Mouse (Mus musculus) layer of hippocampus, postnatal 25 days (tissue): ENCODE data around the gene Ccdc188. TPM values are rescaled to one million over a fixed set of nuclear protein-coding genes. Genes with fewer than 3 reads are reported as not detected.
"Not testable (repeated sequence)": the region's sequence is repeated elsewhere in the genome, so short reads cannot be mapped to it uniquely, and the experiment has no call there.

Experiments used
- DNase-seq, 2 experiments: peaks; one replicate each; pipeline ENCODE4 v3.0.0; 2022; ENCODE audit warnings: mixed read lengths in 2 of 2, low spot score in 1 of 2; ENCODE audit errors: extremely low spot score in 1 of 2
- total RNA-seq, 2 experiments: library from RNA; stranded (reverse); gene quantifications; 2 replicates each; pipeline ENCODE4 v1.2.3; 2021

Gene Ccdc188
- not detected for total RNA-seq

DNA sequence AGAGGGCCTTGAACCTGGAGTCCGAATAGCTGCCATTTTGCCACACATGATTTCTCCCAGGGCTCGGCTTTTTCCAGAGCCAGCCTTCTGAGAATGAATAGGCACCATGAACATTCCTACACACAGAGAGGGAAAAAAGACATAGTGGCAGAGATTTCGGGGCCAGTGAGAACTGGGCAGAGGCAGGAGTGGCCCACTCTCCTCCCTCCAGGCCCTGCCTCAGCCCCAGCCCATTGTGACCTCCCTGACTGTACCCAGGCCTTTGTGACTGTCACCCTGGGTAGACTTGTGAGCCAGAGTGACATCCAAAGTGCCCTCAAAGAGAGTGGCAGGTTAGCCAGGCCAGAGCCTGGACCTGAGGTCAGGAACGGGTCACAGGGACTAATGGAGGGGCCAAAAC lies at the start of gene Ccdc188:
Gene Ccdc188 (plus strand): TSS at position 301 of the 400 bp plus-strand sequence.
- no peak for DNase-seq

DNA sequence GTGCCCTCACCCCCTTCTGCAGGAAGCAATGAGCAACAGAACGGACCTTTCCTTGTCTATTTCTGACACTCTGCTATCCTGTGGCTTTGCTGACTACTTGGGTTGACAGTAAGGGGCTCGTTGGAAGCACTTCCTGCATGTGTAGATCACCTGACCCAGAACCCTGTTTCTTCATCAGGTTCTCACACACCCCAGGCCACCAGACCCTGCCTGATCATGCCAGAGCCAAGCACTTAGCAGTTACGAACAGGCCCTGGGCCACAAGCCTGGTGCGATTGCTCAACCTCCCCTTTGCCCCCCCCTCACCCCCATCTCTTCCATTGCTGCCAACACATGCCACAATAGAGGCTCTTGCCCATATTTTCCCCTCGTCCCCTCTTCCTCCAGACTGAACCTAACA lies 48.5 kb upstream of the Ccdc188 start:
- DNase-seq: no peak

DNA sequence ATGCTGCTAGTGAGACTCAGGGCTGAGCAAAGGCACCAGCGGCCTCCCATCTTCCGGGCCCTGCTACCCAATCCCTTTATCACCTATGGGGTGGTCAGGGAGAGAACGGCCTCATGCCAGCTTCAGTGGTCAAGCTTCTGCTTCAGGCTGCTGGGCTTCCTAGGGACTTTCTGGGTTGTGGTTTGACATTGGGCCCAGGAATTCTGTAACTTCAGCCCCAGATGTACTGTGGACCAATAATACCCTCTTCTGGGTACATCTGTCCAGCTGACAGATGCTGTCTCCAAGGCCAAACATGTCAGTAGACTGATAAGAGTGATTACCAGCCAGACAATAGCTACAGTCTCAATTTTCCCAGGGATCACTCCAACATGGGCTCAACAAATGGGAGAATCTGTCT lies 47.9 kb upstream of the Ccdc188 start:
- no peak for DNase-seq

- DNase-seq: peak; percentile 79 to 98
Measured at GRCm38 (mm10) chr16:18172266-18172855, 45.3 kb upstream of the Ccdc188 start.

GRCm38 (mm10) chr16:18173231-18173630 lies 44.4 kb upstream of the Ccdc188 start:
- DNase-seq: peak in 1 of 2 experiments; percentile 47

GRCm38 (mm10) chr16:18173788-18174187 lies 43.9 kb upstream of the Ccdc188 start:
- peak in 1 of 2 experiments; percentile 39 for DNase-seq

DNA sequence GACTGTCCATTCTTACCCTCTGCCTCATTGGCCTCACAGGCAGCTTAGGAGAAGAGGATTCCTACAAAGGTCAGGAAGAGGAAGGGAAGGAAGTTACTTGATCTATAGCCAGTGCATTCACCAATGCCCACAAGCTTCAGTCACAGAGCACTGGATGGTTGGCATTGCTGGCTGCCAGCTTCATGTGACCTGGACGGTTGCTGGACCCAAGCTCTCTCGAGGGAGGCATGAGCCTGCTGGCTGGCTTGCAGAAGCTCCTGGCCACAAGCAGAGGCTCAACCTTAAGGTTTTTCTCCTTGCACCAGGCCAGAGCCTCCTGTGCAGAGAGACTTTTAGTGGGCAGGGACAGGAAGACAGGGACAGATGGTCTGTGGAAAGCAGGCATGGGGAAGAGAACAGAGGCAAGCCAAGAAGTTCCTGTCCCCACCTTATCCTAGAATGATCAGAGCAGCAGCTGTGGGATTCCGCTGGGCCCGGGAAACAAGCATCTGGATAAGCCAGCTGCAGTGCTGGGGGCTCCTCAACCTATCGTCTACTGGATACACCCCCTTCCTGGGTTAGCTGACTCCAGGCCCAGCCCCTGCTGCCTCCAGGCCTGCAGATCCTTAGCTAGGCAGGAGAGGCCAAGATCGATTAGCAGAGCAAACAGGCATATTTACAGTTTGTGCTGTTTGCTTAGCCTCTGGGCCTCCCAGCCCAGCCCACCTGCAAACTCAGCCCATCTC lies 41.7 kb upstream of the Ccdc188 start:
- DNase-seq: no peak

- no peak for DNase-seq
Measured at GRCm38 (mm10) chr16:18176758-18177157, 40.9 kb upstream of the Ccdc188 start.

- DNase-seq: no peak
Measured at GRCm38 (mm10) chr16:18179591-18179990, 38.1 kb upstream of the Ccdc188 start.

DNA sequence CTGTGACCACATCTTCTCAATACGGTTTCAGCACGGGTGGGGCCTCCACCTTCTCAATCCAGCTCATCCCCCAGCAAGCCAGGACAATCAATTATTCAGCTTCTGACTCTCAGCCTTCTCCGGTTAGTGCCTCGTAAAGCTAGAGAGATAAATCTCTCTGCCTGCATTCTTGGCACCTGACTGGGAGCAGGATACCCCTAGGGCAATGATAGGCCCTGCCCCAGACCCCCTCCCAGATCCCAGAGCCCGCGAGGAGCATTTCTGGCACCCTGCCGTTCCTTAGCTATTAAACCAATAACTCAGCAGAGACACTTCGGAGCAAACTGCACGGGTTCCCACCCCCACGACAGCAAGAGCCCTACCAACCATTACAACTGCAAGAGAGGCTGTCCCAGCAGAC lies 36.3 kb upstream of the Ccdc188 start:
- no peak for DNase-seq

- no peak for DNase-seq
Measured at GRCm38 (mm10) chr16:18182766-18183165, 34.9 kb upstream of the Ccdc188 start.

- DNase-seq: no peak
Measured at GRCm38 (mm10) chr16:18185715-18186449, 31.8 kb upstream of the Ccdc188 start.

DNA sequence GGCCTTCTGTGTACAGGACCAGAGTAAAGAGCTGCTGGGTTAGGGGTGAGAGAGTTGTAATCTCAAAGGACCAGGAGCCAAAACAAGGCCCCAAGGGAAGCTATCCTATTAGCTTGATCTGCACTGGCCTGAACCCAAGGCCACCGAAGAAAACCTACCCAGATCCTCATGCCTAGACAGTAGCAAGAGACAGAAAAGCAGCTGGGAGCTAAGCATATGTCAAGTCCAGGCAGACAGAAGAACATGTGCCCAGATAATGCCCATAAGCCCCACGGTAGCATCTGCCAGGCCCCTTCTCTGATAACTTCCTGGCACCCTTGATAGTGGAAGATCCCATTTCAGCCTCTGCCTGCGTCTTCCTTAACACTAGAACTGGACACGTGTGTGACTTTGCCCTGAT lies 30.9 kb upstream of the Ccdc188 start:
- no peak for DNase-seq

DNA sequence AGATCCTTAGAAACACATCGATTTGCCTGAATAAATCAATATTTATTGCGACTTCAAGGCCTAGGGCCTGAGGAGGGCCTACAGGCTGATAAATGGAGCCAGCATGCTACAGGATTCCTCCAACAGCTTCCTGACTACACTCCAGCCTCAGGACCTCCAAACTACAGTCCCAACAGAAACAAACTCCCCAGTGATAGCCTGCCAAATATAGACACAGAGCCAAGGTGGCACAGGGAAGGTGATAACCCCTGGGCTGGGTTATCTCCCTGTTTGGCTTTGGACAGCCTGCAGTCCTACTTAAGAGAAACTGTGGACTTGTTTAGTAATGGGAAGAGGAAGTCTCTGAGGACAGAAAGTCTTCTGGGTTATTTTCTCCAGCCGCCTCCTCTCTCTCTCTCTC lies 30.5 kb upstream of the Ccdc188 start:
- DNase-seq: no peak

DNA sequence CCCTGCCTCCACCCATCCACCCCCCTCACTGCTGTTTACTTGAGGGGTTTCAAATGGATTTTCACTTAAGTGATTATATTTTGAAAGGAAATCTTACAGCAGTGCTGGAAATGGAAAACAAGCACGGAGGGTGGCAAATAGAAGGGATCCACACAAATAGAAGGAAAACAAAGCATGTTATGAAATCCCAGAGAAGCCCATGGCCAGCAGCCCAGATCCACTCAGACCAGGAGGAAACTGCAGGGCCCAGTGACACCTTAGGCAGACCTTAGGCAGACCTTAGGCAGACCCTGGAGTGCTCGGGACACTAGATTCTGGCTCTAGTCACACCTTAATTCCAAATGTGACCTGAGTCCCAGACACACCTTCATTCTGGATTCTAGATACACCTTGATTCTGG lies 26.7 kb upstream of the Ccdc188 start:
- no peak for DNase-seq

DNA sequence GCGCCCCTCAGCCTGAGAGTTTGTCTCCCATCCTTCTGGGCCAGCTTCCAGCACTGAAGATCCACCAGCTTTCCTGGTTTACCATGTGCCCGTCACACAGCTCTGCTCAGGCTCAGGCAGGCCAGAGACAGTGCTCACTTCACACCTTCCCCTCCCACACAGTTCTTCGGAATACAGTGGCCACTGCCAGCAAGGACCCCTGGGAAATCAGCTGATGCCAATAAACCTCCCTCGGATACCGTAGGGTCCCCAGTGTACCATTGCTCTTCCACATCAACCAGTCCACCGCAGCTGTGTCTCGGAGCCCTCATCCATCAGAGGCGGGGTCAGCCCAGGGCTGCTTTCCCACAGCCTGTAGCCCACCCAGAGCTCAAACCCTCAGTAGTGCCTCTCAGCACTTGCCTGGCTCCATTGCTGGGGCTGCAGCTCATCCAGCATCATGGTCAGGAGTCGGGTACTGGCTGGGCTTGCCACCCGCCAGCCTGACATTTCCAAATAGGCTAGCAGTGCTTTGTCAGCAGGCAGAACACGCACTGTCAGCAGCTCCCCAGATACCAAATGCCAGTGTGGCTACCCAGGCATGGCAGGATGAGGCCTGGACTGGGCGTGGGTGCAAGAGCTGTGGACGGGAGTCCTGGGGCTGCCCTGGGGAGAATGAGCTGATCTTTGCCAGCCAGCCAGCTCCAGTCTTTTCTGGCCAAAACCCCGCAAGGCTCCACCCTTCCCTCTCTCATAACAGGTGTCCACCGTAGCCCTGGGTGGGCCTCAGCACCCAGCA lies 23.3 kb upstream of the Ccdc188 start:
- DNase-seq: peak in 1 of 2 experiments; percentile 17

DNA sequence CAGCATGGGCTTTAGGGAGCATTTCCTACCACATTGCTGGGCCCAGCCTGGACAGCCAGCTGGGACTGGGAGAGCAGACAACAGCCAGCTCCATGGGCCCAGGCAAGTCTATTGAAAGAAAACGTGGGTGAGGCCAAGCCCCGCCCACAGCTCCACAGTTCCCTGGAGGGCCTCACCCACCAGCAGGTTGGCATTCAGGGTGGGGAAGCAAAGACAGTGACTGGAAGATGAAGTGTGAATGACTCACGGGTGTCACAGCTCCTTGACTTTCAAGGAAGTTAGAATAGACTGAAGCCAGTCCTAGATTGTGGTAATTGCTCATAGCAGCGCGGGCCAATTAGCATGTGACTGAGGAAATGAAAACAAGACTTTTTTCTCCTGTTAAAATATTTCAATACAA lies 22.6 kb upstream of the Ccdc188 start:
- DNase-seq: peak in 1 of 2 experiments; percentile 20

DNA sequence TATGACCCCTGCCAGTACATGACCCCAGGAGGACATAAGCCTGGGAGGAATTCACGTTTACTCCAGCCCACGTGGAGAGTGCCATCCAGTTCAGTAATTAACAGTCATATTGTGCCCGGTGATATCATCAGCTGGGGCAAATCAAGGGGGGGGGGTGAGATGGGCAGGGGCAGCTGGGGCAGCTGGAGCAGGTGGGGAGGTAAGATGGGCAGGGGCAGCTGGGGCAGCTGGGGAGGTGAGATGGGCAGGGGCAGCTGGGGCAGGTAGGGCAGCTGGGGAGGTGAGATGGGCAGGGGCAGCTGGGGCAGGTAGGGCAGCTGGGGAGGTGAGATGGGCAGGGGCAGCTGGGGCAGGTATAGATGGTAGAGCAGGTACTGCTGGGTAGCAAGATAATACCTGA lies 22.1 kb upstream of the Ccdc188 start:
- DNase-seq: not testable (repeated sequence)

DNA sequence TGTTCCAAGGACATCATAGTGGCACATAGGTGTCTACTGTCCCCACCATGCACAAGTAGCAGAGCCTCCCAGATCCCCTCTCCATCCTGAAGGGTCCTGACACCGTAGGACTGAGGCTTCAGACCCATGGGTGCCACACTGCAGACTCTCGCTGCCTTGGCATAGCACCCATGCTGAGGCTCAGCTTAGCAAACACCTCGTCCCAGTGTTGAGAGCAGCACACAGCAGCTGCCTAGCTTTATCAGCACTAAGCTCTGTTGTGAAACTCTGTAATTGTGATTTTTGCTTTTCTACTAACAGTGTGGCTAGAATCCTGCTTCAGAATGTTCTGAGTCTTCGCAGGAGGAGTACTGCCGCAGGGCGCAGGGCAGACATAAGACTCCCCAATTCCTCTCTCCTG lies 19.8 kb upstream of the Ccdc188 start:
- no peak for DNase-seq

DNA sequence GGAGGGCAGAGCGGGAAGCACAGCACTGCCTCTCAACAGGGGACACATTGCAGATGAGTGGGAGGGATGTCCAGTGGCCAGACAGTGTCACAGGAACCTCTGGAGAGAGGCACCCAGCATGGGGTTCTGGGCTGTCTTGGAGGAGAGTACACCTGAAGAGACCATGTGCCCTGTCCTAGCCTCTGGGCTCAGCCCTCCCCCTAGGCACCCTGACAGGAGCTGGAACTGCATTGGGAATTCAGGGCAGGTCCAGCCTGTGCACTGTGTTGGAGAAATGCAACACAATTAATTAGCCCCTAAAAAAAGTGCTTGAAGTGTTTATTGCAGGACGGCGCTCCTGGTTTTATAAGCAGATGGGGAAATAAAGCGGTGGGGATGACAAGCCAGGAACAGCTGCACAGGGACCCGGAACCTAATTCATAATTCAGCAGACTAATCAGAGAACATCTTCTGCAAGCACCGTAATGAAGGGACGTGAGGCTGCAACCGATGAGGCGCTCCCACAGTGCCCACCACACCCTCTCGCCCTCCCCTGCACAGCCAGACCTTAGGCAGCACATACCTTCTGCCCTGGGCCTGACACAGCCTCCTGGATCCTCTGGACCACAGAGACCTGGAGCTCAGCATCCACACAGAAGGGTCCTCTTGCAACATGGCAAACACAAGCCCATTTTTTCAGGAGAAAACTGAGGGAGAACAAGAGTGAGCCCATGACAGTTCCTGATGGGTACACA lies 19.1 kb upstream of the Ccdc188 start:
- DNase-seq: no peak
